Comparison of ENCODE assay signal across 14 mouse cellular contexts in the genomic region with DNA sequence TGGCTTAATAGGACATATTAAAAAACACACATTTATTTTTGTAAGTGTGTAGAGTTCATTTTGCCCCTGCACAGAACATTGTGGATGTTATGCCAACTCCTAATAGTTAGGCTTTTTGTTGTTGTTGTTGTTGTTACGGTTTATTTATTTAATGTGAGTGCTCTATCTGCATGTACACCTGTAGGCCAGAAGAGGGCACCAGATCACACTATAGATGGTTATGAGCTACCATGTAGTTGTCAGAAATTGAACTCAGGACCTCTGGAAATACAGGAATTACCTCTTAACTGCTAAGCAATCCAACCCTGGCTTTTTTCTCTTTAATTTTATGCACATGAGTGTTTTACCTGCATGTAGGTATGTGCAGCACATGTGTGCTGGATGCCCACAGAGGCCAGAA. TPM values are rescaled to one million over a fixed set of nuclear protein-coding genes. Genes with fewer than 3 reads are reported as not detected.
DNase-seq lines count a peak whose midpoint lies in the region; TF ChIP-seq lines count a peak whose summit lies in the region.
"Had no signal": no experiment of that assay in that cellular context is flagged by ENCODE, and none has a peak within 500 bp of the region (broad histone marks: within the 10 kb centered on the region; RNA-seq: fewer than 3 reads in every experiment).

No protein-coding gene starts in this region.

- peak; percentile 65 for TF ChIP-seq CTCF in left cerebral cortex, adult 2 months (IDR thresholded peaks at IDR 0.05)

- peak; percentile 62 for DNase-seq in cerebellum, adult 9-10 months
- DNase-seq in cerebellum, adult 18-20 months = no peak
- no peak for DNase-seq in left cerebral cortex, adult 2 months (ENCODE audit: extremely low spot score in 1 of 2, low spot score in 2 of 2)
- no peak for DNase-seq in left cerebral cortex, postnatal 36 days (ENCODE audit: low spot score in 2 of 2)
- peak; percentile 70 for DNase-seq in ES-CJ7 (ENCODE audit: low read depth, low spot score)
- peak; percentile 45 for DNase-seq in embryo, embryonic 10.5 days (ENCODE audit: low spot score)
- DNase-seq in ovary, postnatal 10 days (ENCODE audit: low spot score) = no peak
- no peak for DNase-seq in left cerebral cortex, postnatal 10 days (ENCODE audit: extremely low spot score in 1 of 2, low spot score in 2 of 2)
- DNase-seq: adrenal gland, postnatal 10 days; left cerebral cortex, postnatal 4 days had no signal

- no peak overlapping the region for H3K27ac ChIP-seq in left cerebral cortex, adult 2 months
- H3K27ac ChIP-seq: forebrain, embryonic 15.5 days had no signal

- intact Hi-C loops in left cerebral cortex, adult 2 months (cut with DNase I) = loop anchor here (5.0 kb wide), 1 partner anchor 127 kb away; a partner anchor contains a TSS
- intact Hi-C loops in left cerebral cortex, postnatal 36 days (cut with DNase I) = no loop called here
- intact Hi-C loops in left cerebral cortex, postnatal 10 days (cut with DNase I) = no loop called here

- H3K4me3 ChIP-seq in left cerebral cortex, adult 2 months = no peak overlapping the region
- H3K4me3 ChIP-seq: forebrain, embryonic 15.5 days; megakaryocyte, embryonic 14.5 days had no signal

RNA-seq across cellular contexts. Expression of a gene that starts 3.0 kb away (rescaled TPM):
- 100 to 1,000 TPM; 146 TPM for total RNA-seq in left cerebral cortex, adult 2 months (2021)
- 100 to 1,000 TPM; 117 to 149 TPM for total RNA-seq in left cerebral cortex, postnatal 36 days (2021)
- total RNA-seq in left cerebral cortex, postnatal 10 days (2021) = 10 to 100 TPM; 92.0 to 99.4 TPM

RNA-seq across cellular contexts. Expression of a gene that starts 8.0 kb away (rescaled TPM):
- 10 to 100 TPM in 1 of 2 experiments, 1 to 10 TPM in 1; 9.9 to 13.7 TPM for total RNA-seq in left cerebral cortex, adult 2 months (2021)
- 10 to 100 TPM in 1 of 2 experiments, 1 to 10 TPM in 1; 9.5 to 11.2 TPM for total RNA-seq in left cerebral cortex, postnatal 36 days (2021)
- 10 to 100 TPM; 12.7 to 15.2 TPM for total RNA-seq in left cerebral cortex, postnatal 10 days (2021)
- total RNA-seq: common myeloid progenitor, adult 5-6 weeks; neutrophil, adult 5-6 weeks had no signal

RNA-seq across cellular contexts. Expression of a gene that starts 12.1 kb away (rescaled TPM):
- not detected for total RNA-seq in left cerebral cortex, adult 2 months (2021)
- not detected for total RNA-seq in left cerebral cortex, postnatal 36 days (2021)
- total RNA-seq in left cerebral cortex, postnatal 10 days (2021) = not detected
- total RNA-seq: common myeloid progenitor, adult 5-6 weeks; left cerebral cortex, postnatal 4 days; neutrophil, adult 5-6 weeks had no signal

RNA-seq across cellular contexts. Expression of a gene that starts 24.1 kb away (rescaled TPM):
- total RNA-seq in left cerebral cortex, adult 2 months (2021) = 100 to 1,000 TPM; 411 to 429 TPM
- 100 to 1,000 TPM; 398 to 420 TPM for total RNA-seq in left cerebral cortex, postnatal 36 days (2021)
- total RNA-seq in left cerebral cortex, postnatal 10 days (2021) = 100 to 1,000 TPM; 395 to 416 TPM
- total RNA-seq: neutrophil, adult 5-6 weeks had no signal

RNA-seq across cellular contexts. Expression of a gene that starts 25.3 kb away (rescaled TPM):
- total RNA-seq in left cerebral cortex, adult 2 months (2021) = not detected
- under 1 TPM in 1 of 2 experiments, not detected in 1; 0.39 TPM for total RNA-seq in left cerebral cortex, postnatal 36 days (2021)
- total RNA-seq in left cerebral cortex, postnatal 10 days (2021) = not detected
- total RNA-seq: adrenal gland, postnatal 10 days; common myeloid progenitor, adult 5-6 weeks; left cerebral cortex, postnatal 4 days had no signal

Comparison
In these comparisons a context has a peak if more than half of its experiments do, and no peak if none do; other contexts are left out.
1. DNase-seq: peak in cerebellum, adult 9-10 months (single experiment), ES-CJ7 (single experiment) and embryo, embryonic 10.5 days (single experiment); none in cerebellum, adult 18-20 months (0 of 2), left cerebral cortex, adult 2 months (0 of 2), left cerebral cortex, postnatal 36 days (0 of 2), ovary, postnatal 10 days (single experiment) and left cerebral cortex, postnatal 10 days (0 of 2).